Mouse (Mus musculus) embryonic fibroblast, embryonic 13.5 days (primary cell): Measurements from ENCODE around the gene Cdh23.

Experiments
- CTCF ChIP-seq: IDR thresholded peaks from 2 replicates; pipeline ENCODE4 v1.5.1; 2011; ENCODE audit warnings: mild to moderate bottlenecking, control low read depth, low read length, moderate library complexity, borderline replicate concordance; ENCODE audit not compliant: insufficient read depth
- POLR2A ChIP-seq: IDR thresholded peaks from 2 replicates; pipeline ENCODE4 v1.6.1; 2011; ENCODE audit warnings: low read depth, mild to moderate bottlenecking, control low read depth, low read length, moderate library complexity

DNA sequence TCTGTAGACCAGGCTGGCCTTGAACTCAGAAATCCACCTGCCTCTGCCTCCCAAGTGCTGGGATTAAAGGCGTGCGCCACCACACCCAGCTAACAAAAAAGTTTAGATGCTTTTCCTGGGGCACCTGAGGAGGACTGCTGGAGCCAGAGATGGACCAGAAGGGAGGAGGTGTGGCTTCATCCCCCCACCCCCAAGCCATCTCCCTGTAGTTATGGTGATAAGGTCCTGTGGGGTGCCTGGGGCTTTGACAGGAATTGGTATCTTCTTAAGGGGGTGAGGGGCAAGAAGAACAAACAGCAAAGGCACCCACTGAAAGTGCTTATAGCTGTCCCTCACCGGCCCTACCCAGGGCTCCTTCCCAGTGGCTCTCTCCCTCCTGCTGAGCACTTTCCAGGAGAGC lies 30.6 kb upstream of the Cdh23 start:
- no peak for TF ChIP-seq CTCF
- TF ChIP-seq POLR2A, result no peak
